Mouse (Mus musculus) lung, adult 2 months (tissue): ENCODE data around the gene Gap43.

Experiments used
- CTCF ChIP-seq: fragments of 200-500 bp; IDR thresholded peaks from 2 replicates; pipeline ENCODE4 v1.5.1; 2011; ENCODE audit warnings: mild to moderate bottlenecking, low read length, control low read depth; ENCODE audit not compliant: insufficient read depth
- POLR2A ChIP-seq: fragments of 200-500 bp; IDR thresholded peaks from 2 replicates; pipeline ENCODE4 v1.6.1; 2011; ENCODE audit warnings: low read depth, mild to moderate bottlenecking, control low read depth, low read length, borderline replicate concordance; ENCODE audit errors: extremely low read depth

DNA sequence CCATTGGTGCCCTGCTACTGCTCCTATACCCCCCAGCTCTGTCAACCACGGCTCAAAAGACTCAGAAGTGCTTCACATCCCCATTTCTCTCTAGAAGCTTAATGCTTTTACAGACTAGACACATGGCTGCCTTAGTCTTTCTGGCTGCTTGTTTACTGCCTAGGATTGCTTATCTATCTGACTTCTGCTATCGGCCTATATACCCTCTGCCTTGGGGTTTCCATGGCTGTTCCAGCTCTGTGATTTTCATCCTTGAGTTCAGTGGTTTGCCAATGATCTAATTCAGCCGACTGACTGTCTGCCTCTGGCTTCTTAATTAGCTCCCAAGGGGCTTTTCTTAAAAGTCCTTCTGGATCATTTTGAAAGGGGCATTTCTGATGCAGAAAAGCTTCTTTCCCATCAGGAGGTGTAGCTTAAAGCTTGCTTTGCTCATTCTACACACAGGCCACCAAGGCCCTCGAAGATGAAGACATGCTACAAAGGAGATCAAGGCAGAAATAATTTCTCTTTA is 40.9 kb upstream of the Gap43 start:
- no peak for TF ChIP-seq POLR2A
- no peak for TF ChIP-seq CTCF
